In genomic region chr5:147945000-147945666, GRCm38 (mm10) we compare ENCODE assay signal across 8 mouse cellular contexts. TPM values are rescaled to one million over a fixed set of nuclear protein-coding genes. Genes with fewer than 3 reads are reported as not detected.
DNase-seq lines count a peak whose midpoint lies in the region; ATAC-seq lines count a peak whose summit lies in the region.

No protein-coding gene starts in this region.

- H3K9ac ChIP-seq in neural tube, embryonic 14.5 days (replicated peaks; ENCODE audit: low read depth, low read length) = no peak overlapping the region
- no peak overlapping the region for H3K9ac ChIP-seq in intestine, embryonic 15.5 days

- no peaks in the 10 kb centered on the region for H3K4me1 ChIP-seq in neural tube, embryonic 14.5 days (ENCODE audit: control insufficient read depth, insufficient read depth, low read length)
- H3K4me1 ChIP-seq in intestine, embryonic 15.5 days (replicated peaks) = no peaks in the 10 kb centered on the region

- whole genome bisulfite sequencing in neural tube, embryonic 14.5 days = 31% methylated on average over 5 of the region's 5 CpGs
- WGBS in intestine, embryonic 15.5 days = 17% methylated on average over 5 of the region's 5 CpGs

- no peaks in the 10 kb centered on the region for H3K9me3 ChIP-seq in neural tube, embryonic 14.5 days (ENCODE audit: control insufficient read depth, low read length)
- 0 out of 2 replicates have a peak, but pooled peaks cover 5% of the 10 kb centered on the region for H3K9me3 ChIP-seq in intestine, embryonic 15.5 days

- peak; percentile 77 for ATAC-seq in granulocyte monocyte progenitor cell, adult 5-6 weeks (replicated peaks; ENCODE audit: poor library complexity, severe bottlenecking)
- ATAC-seq in neural tube, embryonic 14.5 days (ENCODE audit: low read depth) = peak; percentile 55; the same call in 1 of the 2 replicates
- no peak for ATAC-seq in intestine, embryonic 15.5 days

- H3K27me3 ChIP-seq in neural tube, embryonic 14.5 days (ENCODE audit: control insufficient read depth, insufficient read depth, low read length) = no peaks in the 10 kb centered on the region
- H3K27me3 ChIP-seq in intestine, embryonic 15.5 days (replicated peaks) = no peaks in the 10 kb centered on the region

- no peak overlapping the region for H3K27ac ChIP-seq in neural tube, embryonic 14.5 days (ENCODE audit: low read depth, low read length)
- no peak overlapping the region for H3K27ac ChIP-seq in intestine, embryonic 15.5 days

- no peak overlapping the region for H3K4me2 ChIP-seq in neural tube, embryonic 14.5 days (ENCODE audit: low read depth, low read length)
- no peak overlapping the region for H3K4me2 ChIP-seq in intestine, embryonic 15.5 days (replicated peaks)

- no peaks in the 10 kb centered on the region for H3K36me3 ChIP-seq in neural tube, embryonic 14.5 days (ENCODE audit: control insufficient read depth, insufficient read depth, low read length)
- no peaks in the 10 kb centered on the region for H3K36me3 ChIP-seq in intestine, embryonic 15.5 days

- intact Hi-C loops in heart, postnatal 36 days (cut with DNase I) = loop anchor here (5.0 kb wide), 2 partner anchors 78 to 543 kb away; partner anchors contain the start of gene Flt3

- no peak overlapping the region for H3K4me3 ChIP-seq in neural tube, embryonic 14.5 days (ENCODE audit: low read depth, low read length)
- no peak overlapping the region for H3K4me3 ChIP-seq in intestine, embryonic 15.5 days (replicated peaks)

- peak; percentile 12 to 28 for DNase-seq in heart, postnatal 36 days
- no peak for DNase-seq in heart, adult 9 months (ENCODE audit: low spot score in 2 of 2)
- DNase-seq in 3T3-L1 (ENCODE audit: low read depth, low spot score) (peak; percentile 71), MN1 (ENCODE audit: low spot score) (peak; percentile 30)
- no peak for DNase-seq in spleen, postnatal 10 days (ENCODE audit: low spot score in 2 of 2)

RNA-seq across cellular contexts. Expression of gene Mtus2, which starts 12.0 kb away (rescaled TPM):
- total RNA-seq in heart, postnatal 36 days (2021) = 100 to 1,000 TPM in 1 of 2 experiments, 10 to 100 TPM in 1; 74.0 to 112 TPM
- 1.2 and 2.2 TPM in 2 replicates for total RNA-seq in granulocyte monocyte progenitor cell, adult 5-6 weeks (2014; fragmentation: Nextera tagmentation)
- total RNA-seq in granulocyte monocyte progenitor cell, adult 5-6 weeks (2017) = 0.82 and 1.1 TPM in 2 replicates
- polyA plus RNA-seq in neural tube, embryonic 14.5 days (2014; fragmentation: Nextera tagmentation; extraction: Ambion mirVana) = 51.3 and 53.9 TPM in 2 replicates
- 21.9 and 26.0 TPM in 2 replicates for polyA plus RNA-seq in intestine, embryonic 15.5 days (2015; fragmentation: Nextera tagmentation; extraction: Ambion mirVana)

RNA-seq across cellular contexts. Expression of gene Slc46a3, which starts 50.5 kb away (rescaled TPM):
- total RNA-seq in heart, postnatal 36 days (2021) = 10 to 100 TPM; 14.5 to 18.0 TPM
- 0.38 and 2.4 TPM in 2 replicates for total RNA-seq in granulocyte monocyte progenitor cell, adult 5-6 weeks (2014; fragmentation: Nextera tagmentation)
- total RNA-seq in granulocyte monocyte progenitor cell, adult 5-6 weeks (2017) = 0.82 and 1.2 TPM in 2 replicates
- 3.7 and 6.2 TPM in 2 replicates for polyA plus RNA-seq in neural tube, embryonic 14.5 days (2014; fragmentation: Nextera tagmentation; extraction: Ambion mirVana)
- polyA plus RNA-seq in intestine, embryonic 15.5 days (2015; fragmentation: Nextera tagmentation; extraction: Ambion mirVana) = 7.6 and 11.7 TPM in 2 replicates

Comparison
In these comparisons a context has a peak if more than half of its experiments do, and no peak if none do; other contexts are left out.
1. DNase-seq: peak in heart, postnatal 36 days (2 of 2), 3T3-L1 (single experiment) and MN1 (single experiment); none in heart, adult 9 months (0 of 2) and spleen, postnatal 10 days (0 of 2).
2. RNA of gene Mtus2, which starts 12.0 kb away (total RNA-seq): 74.0 to 112 TPM in heart, postnatal 36 days; 0.82 to 2.2 TPM in granulocyte monocyte progenitor cell, adult 5-6 weeks; every median in the first group is over 10 times any median in the second.
3. RNA of gene Slc46a3, which starts 50.5 kb away (total RNA-seq): 14.5 to 18.0 TPM in heart, postnatal 36 days; 0.38 to 2.4 TPM in granulocyte monocyte progenitor cell, adult 5-6 weeks; every median in the first group is over 4 times any median in the second.